In the genomic region with DNA sequence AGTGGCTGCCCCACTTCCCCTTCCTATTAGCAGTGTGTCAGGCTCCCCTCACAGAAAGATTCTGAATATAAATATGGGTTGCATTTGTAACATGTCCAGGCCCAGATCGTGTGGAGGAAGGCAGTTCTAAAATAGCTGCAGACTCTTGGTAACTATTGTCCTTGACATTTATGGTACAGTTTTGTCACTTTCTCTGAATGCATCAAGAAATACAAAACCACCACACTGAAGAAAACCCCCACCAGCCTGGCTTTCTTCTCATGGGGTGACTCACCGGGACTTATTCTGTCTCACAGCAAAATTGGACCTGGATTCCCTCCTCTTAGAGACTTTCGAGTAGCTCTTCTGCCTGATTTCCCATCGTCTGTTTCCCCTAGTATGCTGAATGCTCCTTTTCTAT, we compare ENCODE assay signal across 16 mouse cellular contexts.
DNase-seq lines count a peak whose midpoint lies in the region.
"Had no signal": no experiment of that assay in that cellular context is flagged by ENCODE, and none has a peak within 500 bp of the region (broad histone marks: within the 10 kb centered on the region; RNA-seq: fewer than 3 reads in every experiment).

No protein-coding gene starts in this region.

- H3K27ac ChIP-seq in hindbrain, embryonic 10.5 days: no peak overlapping the region
- H3K27ac ChIP-seq: kidney, embryonic 15.5 days; limb, embryonic 10.5 days; liver, embryonic 14.5 days; neural tube, embryonic 13.5 days; stomach, postnatal 0 days had no signal

- H3K4me3 ChIP-seq in hindbrain, embryonic 10.5 days: no peak overlapping the region
- H3K4me3 ChIP-seq: erythroblast, embryonic 14.5 days; kidney, embryonic 15.5 days; limb, embryonic 10.5 days; neural tube, embryonic 13.5 days had no signal

- H3K27me3 ChIP-seq in hindbrain, embryonic 10.5 days (ENCODE audit: insufficient read depth, poor library complexity, severe bottlenecking): no peaks in the 10 kb centered on the region
- H3K27me3 ChIP-seq: kidney, embryonic 15.5 days; neural tube, embryonic 13.5 days had no signal

- 76% methylated on average over 4 of the region's 4 CpGs for WGBS in hindbrain, embryonic 10.5 days

- no peaks in the 10 kb centered on the region for H3K36me3 ChIP-seq in hindbrain, embryonic 10.5 days
- H3K36me3 ChIP-seq: kidney, embryonic 15.5 days; limb, embryonic 10.5 days; neural tube, embryonic 13.5 days had no signal

- peak; percentile 48 to 56 for DNase-seq in right cerebral cortex, adult 2 months (ENCODE audit: low spot score in 2 of 2)
- no peak for DNase-seq in right cerebral cortex, postnatal 14 days
- DNase-seq in layer of hippocampus, adult 18-20 months (ENCODE audit: low spot score in 2 of 2): peak; percentile 23 to 50
- peak; percentile 40 to 72 for DNase-seq in left cerebral cortex, adult 9 months (ENCODE audit: low spot score in 2 of 2)
- DNase-seq in MN1 (ENCODE audit: low spot score): no peak
- no peak for DNase-seq in hindbrain, embryonic 10.5 days (ENCODE audit: low spot score)
- DNase-seq in thymus, postnatal 4 days: no peak
- DNase-seq: adrenal gland, postnatal 10 days; gastrocnemius, postnatal 36 days; heart, postnatal 36 days had no signal

- H3K9me3 ChIP-seq in hindbrain, embryonic 10.5 days: no peaks in the 10 kb centered on the region
- H3K9me3 ChIP-seq: kidney, embryonic 15.5 days; limb, embryonic 10.5 days; neural tube, embryonic 13.5 days had no signal

- H3K4me1 ChIP-seq in hindbrain, embryonic 10.5 days (replicated peaks): no peaks in the 10 kb centered on the region
- H3K4me1 ChIP-seq: kidney, embryonic 15.5 days; limb, embryonic 10.5 days; neural tube, embryonic 13.5 days had no signal

Comparison
In these comparisons a context has a peak if more than half of its experiments do, and no peak if none do; other contexts are left out.
1. DNase-seq: peak in right cerebral cortex, adult 2 months (2 of 2), layer of hippocampus, adult 18-20 months (2 of 2) and left cerebral cortex, adult 9 months (2 of 2); none in right cerebral cortex, postnatal 14 days (single experiment), MN1 (single experiment), hindbrain, embryonic 10.5 days (single experiment) and thymus, postnatal 4 days (single experiment).